Mouse (Mus musculus) lung, postnatal 4 days (tissue): ENCODE data around the gene Sccpdh.
"Not testable (repeated sequence)": the region's sequence is repeated elsewhere in the genome, so short reads cannot be mapped to it uniquely, and the experiment has no call there.

Experiments used
- DNase-seq, 2 experiments: peaks; one replicate each; pipeline ENCODE4 v3.0.0; 2021

The Sccpdh gene

DNA sequence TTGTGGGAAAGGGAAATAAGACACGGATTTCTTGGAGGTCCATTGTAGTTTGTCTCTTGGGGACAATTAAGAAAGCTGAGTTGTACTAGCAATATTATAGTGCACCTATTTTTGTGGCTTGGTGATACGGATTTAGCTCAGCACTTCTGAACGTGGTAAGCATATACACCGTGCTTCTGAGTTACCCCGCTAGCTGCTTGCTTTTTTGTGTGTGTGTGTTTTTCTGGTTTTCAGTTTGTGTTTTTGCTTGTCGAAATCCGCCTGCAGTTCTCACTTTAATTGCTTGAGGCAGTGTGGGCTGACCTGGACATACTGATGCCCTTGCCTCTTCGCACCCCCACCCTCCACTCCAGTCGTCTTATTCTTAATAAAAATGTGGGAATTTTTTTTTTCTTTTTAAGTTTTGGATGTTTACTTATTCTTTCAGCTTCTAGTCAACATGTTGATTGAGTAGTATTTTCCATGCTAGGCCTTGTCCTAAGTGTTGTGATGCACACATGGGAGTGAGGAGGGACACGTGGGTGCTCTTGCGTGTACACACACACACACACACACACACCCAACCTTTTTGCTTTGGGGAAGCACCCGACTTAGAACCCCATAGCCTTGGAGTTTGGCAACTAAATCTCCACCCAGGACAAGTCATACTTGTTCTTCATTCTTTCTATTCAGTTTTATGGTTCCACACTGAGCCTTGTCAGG lies 977 bp downstream of the Sccpdh start:
- peak in 1 of 2 experiments; percentile 17 for DNase-seq

DNA sequence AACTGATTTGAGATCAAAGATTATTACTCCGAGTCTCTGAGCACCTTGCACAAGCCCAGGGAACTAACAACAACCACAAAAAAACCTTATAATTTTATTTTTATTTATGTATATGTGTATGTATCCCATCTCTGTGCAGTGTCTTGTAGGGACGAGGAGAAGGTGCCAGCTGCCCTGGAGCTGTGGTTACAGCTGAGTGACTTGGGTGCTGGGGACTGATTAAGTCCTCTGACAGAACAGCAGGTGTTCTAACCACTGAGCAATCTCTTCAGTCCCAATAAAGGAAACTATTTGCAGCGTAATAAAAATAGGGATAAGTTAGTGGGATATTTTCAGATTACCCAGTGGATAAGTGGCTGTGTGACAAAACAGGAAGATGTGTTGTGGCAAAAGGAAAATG lies 6.3 kb downstream of the Sccpdh start:
- no peak for DNase-seq

DNA sequence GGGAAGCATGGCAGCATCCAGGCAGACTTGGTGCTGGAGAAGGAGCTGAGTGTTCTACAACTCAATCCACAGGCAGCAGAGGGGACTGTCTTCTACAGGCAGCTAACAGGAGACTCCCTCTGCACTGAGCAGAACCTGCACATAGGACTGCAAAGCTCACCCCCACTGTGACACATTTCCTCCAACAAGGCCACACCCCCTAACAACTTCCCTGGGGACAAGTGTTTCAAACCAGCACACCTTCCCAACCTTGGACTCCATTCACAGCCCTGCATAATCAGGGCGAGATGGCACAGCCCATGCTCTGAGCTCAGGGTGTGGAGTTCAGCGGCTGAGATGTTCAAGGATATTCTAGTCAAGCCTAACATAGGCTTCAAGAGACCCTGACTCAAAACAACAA lies 9.0 kb downstream of the Sccpdh start:
- no peak for DNase-seq

DNA sequence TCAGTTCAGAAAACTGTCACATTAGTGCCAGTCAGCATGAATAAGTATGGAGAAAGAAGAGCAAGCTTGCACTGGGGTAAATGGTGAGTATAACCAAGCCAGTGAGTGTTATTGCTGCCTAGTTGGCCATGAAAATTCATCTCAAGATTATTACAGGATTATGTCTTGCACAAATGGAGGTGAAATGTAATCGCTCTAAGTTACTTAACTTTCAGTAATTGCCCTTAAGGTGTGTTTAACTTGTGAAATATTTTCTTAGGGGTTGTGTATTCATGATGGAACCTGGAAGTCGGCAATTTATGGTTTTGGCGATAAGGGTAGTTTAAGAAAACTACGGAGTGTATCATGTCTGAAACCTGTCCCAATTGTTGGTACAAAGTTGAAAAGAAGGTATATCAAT lies 11.3 kb downstream of the Sccpdh start:
- no peak for DNase-seq

GRCm38 (mm10) chr1:179682753-179683152 lies 14.7 kb downstream of the Sccpdh start:
- DNase-seq, result not testable (repeated sequence)

- DNase-seq, result no peak
Measured at GRCm38 (mm10) chr1:179686348-179686747, 18.3 kb downstream of the Sccpdh start.

- no peak for DNase-seq
Measured at GRCm38 (mm10) chr1:179686781-179687180, 18.8 kb downstream of the Sccpdh start.

- DNase-seq, result no peak
Measured at GRCm38 (mm10) chr1:179687305-179687704, 19.3 kb downstream of the Sccpdh start.

DNA sequence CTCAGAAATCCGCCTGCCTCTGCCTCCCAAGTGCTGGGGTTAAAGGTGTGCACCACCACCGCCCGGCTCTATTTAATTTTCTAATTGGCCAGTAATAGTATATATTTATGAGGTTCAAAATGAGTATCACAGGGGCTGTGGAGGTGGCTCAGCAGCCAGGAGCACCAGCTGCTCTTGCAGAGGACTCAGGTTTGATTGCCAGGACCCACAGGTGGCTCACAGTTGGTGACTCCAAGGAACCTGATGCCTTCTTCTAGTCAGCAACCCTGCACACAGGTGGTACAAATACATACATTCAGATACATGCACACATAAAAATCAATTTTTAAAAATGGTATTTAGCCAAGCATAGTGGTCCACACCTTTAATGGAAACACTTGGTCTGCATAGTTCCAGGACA lies 20.0 kb downstream of the Sccpdh start:
- DNase-seq, result no peak

DNA sequence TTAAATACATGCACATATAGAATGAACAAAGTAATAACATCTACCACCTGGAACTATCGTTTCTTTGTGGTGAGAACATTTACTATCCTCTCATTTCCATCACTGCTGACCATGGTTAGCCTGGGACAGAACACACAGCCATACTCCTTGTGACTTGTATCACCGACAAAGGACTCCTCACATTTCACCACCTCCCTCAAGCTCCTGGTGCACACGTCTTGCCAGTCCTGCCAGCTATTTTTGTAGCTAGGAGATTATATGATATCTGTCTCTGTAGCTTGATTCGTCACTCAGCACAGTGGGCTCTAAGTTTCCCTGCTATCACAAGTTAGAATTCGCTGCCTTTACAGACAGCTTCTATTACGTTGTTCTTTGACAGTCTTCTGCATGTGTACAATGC lies 20.4 kb downstream of the Sccpdh start:
- DNase-seq, result no peak

DNA sequence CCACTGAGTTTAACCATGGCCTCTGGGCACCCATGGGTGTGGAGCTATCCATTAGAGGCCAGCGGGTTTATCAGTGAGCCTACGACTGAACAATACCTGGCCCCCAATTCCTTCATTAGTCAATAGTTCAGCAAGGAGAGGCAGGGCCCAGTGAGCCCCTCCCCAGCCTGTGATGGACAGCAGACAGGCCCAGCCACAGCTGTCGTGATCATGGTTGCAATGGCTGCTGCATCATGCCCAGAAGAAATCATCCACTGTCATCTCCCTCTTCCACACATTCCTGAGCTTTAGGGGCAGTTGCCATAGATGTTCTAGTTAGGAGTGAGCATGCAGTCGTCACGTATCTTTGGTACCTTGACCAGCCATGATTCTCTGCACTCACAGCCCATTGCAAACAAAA lies 20.9 kb downstream of the Sccpdh start:
- no peak for DNase-seq

DNA sequence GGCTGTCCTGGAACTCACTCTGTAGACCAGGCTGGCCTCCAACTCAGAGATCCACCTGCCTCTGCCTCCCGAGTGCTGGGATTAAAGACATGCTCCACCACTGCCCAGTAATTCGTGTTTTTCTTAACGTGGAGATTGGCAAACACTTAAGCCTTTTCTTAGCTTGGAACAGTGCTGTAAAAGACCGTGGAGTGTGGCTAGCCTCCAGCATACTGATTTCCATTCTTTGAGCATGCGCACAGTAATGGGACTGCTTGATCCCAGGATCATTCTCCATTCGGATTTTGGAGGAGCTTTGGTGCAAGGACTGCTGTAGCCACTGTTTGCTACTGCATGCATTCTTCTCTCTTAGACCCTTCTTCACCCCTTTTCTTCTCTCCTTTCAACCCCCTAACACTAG lies 21.5 kb downstream of the Sccpdh start:
- DNase-seq, result no peak

- no peak for DNase-seq
Measured at GRCm38 (mm10) chr1:179704150-179704549, 36.1 kb downstream of the Sccpdh start.

- no peak for DNase-seq
Measured at GRCm38 (mm10) chr1:179705154-179705553, 37.1 kb downstream of the Sccpdh start.

- DNase-seq, result peak; percentile 35 to 75
Measured at GRCm38 (mm10) chr1:179709390-179709789, 41.4 kb downstream of the Sccpdh start.

DNA sequence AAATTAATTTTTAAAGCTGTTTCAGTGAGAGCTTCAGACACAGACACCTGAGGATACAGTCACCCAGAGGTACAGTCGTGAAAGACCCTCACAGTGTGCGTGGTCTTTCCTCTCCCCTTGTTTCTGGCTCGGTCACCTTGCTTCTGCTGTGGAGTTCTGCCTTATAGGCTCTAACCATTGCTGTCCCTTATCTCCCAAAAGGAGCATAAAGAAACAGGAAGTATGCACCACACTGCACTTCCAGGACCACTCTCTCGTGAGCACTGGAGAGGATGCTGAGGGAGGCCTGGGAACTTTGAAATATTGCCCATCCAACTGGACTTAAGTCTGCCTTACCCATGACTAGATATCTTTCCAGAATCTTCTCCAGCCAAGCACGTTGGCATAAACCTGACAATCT lies 42.7 kb downstream of the Sccpdh start:
- DNase-seq, result no peak

DNA sequence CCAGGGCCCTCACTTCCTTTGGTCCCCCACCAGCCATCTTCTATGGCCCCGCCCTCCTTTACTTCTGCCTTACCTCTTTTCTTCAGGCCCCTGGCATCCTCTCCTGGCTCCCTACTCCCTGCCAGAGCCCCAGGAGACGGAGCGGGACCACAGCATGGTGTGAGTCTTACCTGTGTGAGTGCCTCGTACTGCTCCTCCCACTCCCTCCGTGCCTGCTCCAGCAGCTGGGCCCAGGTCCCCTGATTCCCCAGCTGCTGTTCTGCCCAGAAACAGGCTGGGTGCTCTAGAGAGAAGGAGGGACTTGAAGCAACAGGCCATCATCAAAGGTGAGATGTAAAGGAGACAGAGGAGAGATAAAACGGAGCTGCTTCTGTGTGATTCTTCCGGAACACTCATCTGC lies 44.6 kb downstream of the Sccpdh start:
- no peak for DNase-seq

DNA sequence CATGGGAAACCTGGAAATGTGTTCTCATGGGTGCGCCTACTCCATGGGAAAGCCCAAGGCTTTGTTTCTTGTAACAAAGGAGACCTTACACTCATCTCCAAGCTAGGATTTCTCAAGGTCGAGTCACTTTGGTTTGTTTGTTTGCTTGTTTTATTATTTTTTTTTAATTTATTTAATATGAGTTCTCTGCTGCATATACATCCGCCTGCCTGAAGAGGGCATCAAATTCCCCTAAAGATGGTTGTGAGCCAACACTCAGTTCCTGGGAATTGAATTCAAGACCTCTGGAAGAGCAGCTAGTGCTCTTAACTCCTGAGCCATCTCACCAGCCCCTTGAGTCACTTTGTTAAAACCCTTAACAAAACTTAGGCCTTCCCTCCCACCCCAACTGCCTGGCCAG lies 45.4 kb downstream of the Sccpdh start:
- no peak for DNase-seq

DNA sequence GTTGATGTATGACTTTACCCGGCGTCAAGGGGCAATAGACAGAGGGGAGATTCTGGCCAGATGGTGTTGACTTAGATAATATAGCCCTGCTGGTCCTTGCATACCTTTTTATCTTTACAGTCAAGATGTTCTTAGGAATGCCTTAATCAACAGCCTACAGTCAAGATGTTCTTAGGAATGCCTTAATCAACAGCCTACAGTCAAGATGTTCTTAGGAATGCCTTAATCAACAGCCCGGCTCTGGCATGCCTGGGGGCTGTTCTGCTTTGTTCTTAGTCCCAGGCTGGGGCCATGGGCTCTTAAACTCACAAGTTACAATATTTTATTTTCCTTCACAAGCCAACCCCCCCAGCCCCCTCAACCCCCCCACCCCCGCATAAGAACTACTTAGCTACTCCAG lies 47.3 kb downstream of the Sccpdh start:
- not testable (repeated sequence) for DNase-seq

DNA sequence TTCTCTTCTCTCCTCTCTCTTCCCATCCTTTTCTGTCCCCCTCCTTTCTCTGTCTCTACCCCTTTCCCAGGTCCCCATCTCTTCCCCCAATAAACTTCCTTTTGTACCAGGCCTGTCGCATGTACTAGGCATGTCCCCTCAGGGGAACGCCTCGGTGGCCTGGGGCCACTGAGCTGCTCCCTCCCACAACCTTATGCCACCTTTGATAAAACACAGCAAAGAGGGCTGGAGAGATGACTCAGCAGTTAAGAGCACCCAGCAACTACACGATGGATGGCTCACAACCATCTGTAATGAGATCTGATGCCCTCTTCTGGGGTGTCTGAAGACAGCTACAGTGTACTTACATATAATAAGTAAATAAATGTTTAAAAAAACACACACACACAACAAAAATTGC lies 47.8 kb downstream of the Sccpdh start:
- no peak for DNase-seq

- no peak for DNase-seq
Measured at GRCm38 (mm10) chr1:179722811-179723469, 54.9 kb downstream of the Sccpdh start.

GRCm38 (mm10) chr1:179728661-179729060 lies 60.7 kb downstream of the Sccpdh start:
- DNase-seq, result no peak

GRCm38 (mm10) chr1:179731391-179731790 lies 63.4 kb downstream of the Sccpdh start:
- DNase-seq, result peak in 1 of 2 experiments; percentile 3
